Mouse (Mus musculus) spleen, embryonic (tissue): ENCODE results near the gene Psmd2.

Source experiments
- CTCF ChIA-PET: fragments of 350-600 bp; sonication (Branson Sonifier 250); formaldehyde crosslinking; loops from one replicate; lab custom pipeline; 2022; lab: Charles Lee

The Psmd2 gene

GRCm38 (mm10) chr16:20701316-20701715 lies 49.9 kb downstream of the Psmd2 start:
- CTCF ChIA-PET: interaction anchor here (0.6 kb wide), 1 partner anchor 249 kb away, joined by 11 read pairs; no protein-coding TSS in a partner anchor

- CTCF ChIA-PET: no interaction called here
Observed at GRCm38 (mm10) chr16:20701729-20702521, 50.5 kb downstream of the Psmd2 start.

- CTCF ChIA-PET: interaction anchor here (0.6 kb wide), 1 partner anchor 14 kb away, joined by 3 read pairs; no protein-coding TSS in a partner anchor
Observed at GRCm38 (mm10) chr16:20702522-20702893, 51.1 kb downstream of the Psmd2 start.

- CTCF ChIA-PET: interaction anchor here (0.6 kb wide), 1 partner anchor 15 kb away, joined by 3 read pairs; no protein-coding TSS in a partner anchor
Observed at GRCm38 (mm10) chr16:20703071-20703470, 51.6 kb downstream of the Psmd2 start.

DNA sequence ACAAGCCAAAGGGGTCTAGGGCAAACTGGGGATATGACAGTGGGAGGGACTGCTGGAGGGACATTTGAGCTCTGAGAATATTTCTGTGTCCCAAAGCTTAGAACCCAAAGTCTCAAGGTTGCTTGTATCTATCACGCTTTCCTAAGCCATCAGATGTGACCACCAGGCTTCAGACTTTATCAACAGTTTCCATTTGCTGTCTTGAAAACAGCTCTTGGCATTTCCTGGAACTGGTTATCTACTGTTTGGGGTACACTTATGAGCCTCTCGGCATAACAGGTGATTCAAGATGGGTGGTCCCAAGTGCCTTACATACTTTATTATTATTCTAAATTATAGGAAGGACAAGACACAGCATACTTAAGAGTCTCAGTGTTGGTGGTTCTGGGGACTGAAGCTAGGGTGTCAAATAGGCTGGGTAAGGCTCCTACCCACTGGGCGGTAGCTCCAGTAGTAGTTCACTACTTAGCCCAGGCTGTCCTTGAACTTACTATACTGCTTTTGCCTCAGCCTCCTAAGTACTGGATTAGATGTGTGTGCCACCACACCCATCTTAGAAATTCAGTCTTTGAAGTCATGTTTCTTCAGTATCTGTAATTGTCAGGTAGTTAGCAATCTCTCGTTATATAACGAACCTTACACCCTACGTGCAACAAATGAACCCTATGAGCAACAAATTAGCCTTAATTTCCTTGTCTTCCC lies 52.4 kb downstream of the Psmd2 start:
- CTCF ChIA-PET: no interaction called here

- CTCF ChIA-PET: no interaction called here
Observed at GRCm38 (mm10) chr16:20705786-20706185, 54.3 kb downstream of the Psmd2 start.

GRCm38 (mm10) chr16:20706407-20707055 lies 55.1 kb downstream of the Psmd2 start:
- CTCF ChIA-PET: interaction anchor here (0.6 kb wide), 1 partner anchor 60 kb away, joined by 4 read pairs; no protein-coding TSS in a partner anchor

DNA sequence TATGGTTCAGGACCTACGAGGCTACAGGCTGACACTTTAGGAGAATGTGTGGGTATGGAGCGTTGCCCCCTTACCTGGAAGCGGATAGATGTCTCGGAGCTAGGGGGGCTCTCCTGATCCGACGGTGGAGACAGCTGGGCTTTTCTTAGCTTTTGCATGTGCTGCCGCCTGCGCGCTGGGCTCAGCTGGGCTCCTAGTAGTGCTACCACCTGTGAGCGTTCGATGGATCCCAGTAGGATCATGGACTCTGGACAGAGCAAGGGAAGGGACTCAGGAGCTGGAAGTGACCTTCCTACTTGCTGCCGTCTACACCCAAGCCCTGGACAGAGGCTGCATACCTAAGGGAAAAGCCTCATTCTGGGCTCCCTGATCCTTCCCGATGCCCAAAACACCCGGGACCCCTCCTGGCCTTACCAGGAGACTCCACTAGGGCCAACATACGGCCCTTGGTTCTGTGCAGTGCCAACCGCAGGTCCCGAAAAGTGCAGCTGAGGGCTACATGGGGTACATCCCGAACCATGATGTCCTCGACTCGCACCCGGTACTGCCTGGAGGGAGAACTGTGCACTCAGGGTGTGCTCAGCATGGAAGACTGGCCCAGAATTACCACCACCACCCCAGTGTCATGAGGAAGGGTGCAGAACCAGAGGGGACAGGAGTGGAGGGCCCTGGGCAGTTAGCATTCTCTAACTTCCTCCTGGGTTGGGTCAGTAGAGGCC lies 56.9 kb downstream of the Psmd2 start:
- CTCF ChIA-PET: interaction anchor here (0.8 to 1.9 kb wide), 2 partner anchors 54 to 57 kb away, joined by 3 to 8 read pairs; no protein-coding TSS in a partner anchor

DNA sequence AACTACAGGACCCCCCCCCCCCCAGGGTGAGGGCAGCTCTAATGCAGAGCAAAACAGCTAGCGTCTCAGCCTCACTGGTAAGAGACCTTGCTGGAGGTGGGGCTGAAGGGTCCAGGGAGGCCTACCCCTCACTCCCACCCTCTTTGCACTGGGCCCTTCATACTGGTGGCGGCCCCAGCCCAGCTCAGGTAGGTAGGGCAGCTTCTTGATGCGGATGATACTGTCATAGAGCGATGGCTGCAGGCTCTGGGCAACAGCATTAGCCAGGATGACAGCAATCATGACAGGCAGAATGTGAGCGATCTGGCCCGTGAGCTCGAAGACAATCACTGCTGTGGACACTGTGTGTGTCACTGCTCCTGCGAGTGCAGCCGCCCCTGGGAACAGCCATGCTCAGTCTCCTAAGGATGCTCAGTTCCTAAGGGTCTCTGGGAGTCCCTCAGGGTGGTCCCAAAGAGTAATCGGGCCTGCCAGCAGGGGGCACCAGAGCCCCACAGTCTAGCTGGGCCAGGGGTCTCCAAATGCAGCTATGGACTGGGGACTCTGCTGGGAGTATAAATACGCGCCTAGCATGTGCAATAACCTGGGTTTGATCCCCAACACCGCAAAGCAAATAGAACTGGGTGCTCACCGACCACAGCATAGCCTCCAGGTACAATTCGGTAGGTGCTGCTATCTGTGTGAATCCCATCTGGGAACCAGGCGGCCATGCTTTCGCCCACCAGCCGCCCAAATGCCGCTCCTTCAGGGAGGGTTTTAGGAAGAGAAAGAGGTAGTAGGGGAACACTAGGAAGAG lies 57.7 kb downstream of the Psmd2 start:
- CTCF ChIA-PET: interaction anchor here (0.8 to 1.9 kb wide), 2 partner anchors 53 to 56 kb away, joined by 3 to 8 read pairs; no protein-coding TSS in a partner anchor

- CTCF ChIA-PET: interaction anchor here (1.0 kb wide), 1 partner anchor 55 kb away, joined by 3 read pairs; no protein-coding TSS in a partner anchor
Observed at GRCm38 (mm10) chr16:20710370-20710769, 58.9 kb downstream of the Psmd2 start.

DNA sequence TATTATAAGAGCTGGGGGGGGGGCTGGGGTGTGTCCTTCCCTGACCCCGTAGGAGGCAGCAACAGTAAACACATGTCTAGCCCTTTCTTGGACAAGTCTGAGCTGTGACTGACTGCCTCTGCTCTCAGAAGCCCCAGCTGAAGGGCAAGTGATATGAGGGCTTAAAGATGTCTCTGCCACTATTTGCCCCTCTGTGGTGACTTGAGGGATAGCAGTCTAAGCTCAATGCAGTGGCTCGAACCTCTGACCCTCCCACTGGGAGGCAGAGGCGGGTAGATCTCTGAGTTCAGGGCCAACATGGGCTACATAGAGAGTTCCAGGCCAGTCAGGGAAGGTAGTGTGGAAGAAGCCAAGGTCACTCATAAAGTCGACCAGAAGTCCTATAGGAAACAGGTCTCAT lies 59.4 kb downstream of the Psmd2 start:
- CTCF ChIA-PET: interaction anchor here (1.0 kb wide), 1 partner anchor 54 kb away, joined by 3 read pairs; no protein-coding TSS in a partner anchor

DNA sequence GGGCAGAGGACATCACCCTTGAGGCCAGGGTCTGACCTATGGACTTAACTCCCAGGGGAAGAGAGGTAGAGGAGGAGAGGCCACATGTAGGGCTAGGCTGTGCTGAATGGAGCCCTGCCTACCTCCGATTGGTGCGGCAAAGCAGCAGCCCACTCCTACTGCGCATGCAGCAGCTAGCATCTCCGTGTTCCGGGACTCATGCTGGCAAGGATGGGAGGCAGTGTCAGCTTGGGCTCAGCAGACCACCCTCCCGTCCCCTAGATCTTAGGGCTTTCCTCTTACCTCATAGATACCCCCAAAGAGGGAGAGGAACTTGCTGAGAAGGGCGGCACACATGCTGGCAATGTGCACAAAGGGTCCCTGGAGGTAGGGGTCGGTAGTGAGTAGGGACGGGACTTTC lies 60.7 kb downstream of the Psmd2 start:
- CTCF ChIA-PET: no interaction called here

DNA sequence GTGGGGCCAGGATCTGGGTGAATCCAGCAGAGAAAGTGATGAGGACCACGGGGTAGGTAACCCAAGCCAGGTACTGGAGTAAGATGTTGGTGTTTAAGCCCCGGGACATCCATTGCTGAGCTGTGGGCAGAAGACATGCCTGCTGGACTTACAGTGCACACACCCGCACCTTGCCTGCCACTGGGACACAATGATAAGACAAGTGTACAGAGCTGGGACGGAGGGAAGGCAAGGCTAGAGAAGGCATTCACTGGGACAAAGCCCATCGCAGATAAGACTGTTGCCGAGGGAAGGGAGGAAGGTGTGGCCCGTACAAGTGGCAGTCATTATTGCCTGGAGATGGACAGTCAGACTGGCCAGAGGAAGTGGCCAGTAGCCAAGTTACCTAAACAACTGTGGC lies 61.4 kb downstream of the Psmd2 start:
- CTCF ChIA-PET: no interaction called here
